Mouse (Mus musculus) brown adipose tissue, adult 24 weeks (tissue): ENCODE measurements around the gene Slc25a42. TPM values are rescaled to one million over a fixed set of nuclear protein-coding genes. Genes with fewer than 3 reads are reported as not detected.

Experiments
- H3K27ac ChIP-seq: fragments of 200-500 bp; replicated peaks from 2 replicates; pipeline ENCODE4 v1.5.1; 2012; ENCODE audit warnings: low read depth, mild to moderate bottlenecking, low read length
- H3K4me1 ChIP-seq: fragments of 200-500 bp; 2 replicates; pipeline ENCODE4 v1.6.1; 2012; ENCODE audit warnings: low read length, mixed read lengths; ENCODE audit not compliant: control insufficient read depth, insufficient read depth, insufficient read length
- H3K4me3 ChIP-seq: fragments of 200-500 bp; 2 replicates; pipeline ENCODE4 v1.5.1; 2012; ENCODE audit warnings: low read depth, mild to moderate bottlenecking, low read length, moderate library complexity; ENCODE audit not compliant: insufficient read depth
- polyA plus RNA-seq: library from polyadenylated mRNA; stranded (reverse); fragments of >200 nt; gene quantifications from 2 replicates; pipeline ENCODE4 v1.2.4, GENCODE M21; 2012; ENCODE audit not compliant: missing spikeins, insufficient read depth, insufficient read length

Slc25a42 gene
- polyA plus RNA-seq, 1 experiment: 89.9 TPM

- H3K4me3 ChIP-seq: peak overlapping the region; percentile 70; the same call in 1 of the 2 replicates
- H3K27ac ChIP-seq: no peak overlapping the region
- H3K4me1 ChIP-seq: peaks cover 5% of the 10 kb centered on the region
Observed at GRCm38 (mm10) chr8:70137890-70138289, 74.2 kb downstream of the Slc25a42 start.

- peaks cover 9% of the 10 kb centered on the region for H3K4me1 ChIP-seq
- H3K4me3 ChIP-seq: no peak overlapping the region
- H3K27ac ChIP-seq: no peak overlapping the region
Observed at GRCm38 (mm10) chr8:70136591-70136990, 75.5 kb downstream of the Slc25a42 start.

GRCm38 (mm10) chr8:70134931-70135330, 77.2 kb downstream of the Slc25a42 start:
- Histone ChIP-seq H3K27ac (no peak overlapping the region), H3K4me1 (peaks cover 13% of the 10 kb centered on the region), H3K4me3 (no peak overlapping the region)

Other genes starting within 250 kb of the Slc25a42 start
- gene Gatad2a, start 215.9 kb downstream of the Slc25a42 start, polyA plus RNA-seq: 33.7 and 35.6 TPM in 2 replicates
- 12.3 and 16.4 TPM in 2 replicates for gene Mau2, start 169.6 kb downstream of the Slc25a42 start, polyA plus RNA-seq
- gene Sugp1, start 169.5 kb downstream of the Slc25a42 start, polyA plus RNA-seq: 7.6 and 9.0 TPM in 2 replicates
- not detected in 2 replicates for gene Tm6sf2, start 139.4 kb downstream of the Slc25a42 start, polyA plus RNA-seq
- 0.63 and 4.7 TPM in 2 replicates for gene Hapln4, start 128.8 kb downstream of the Slc25a42 start, polyA plus RNA-seq
- 1.9 and 3.2 TPM in 2 replicates for gene Ncan, start 91.4 kb downstream of the Slc25a42 start, polyA plus RNA-seq
- 8.6 and 12.9 TPM in 2 replicates for gene Nr2c2ap, start 81.0 kb downstream of the Slc25a42 start, polyA plus RNA-seq
- gene Rfxank, start 73.2 kb downstream of the Slc25a42 start, polyA plus RNA-seq: 18.6 and 21.4 TPM in 2 replicates
- gene Borcs8, start 72.8 kb downstream of the Slc25a42 start, polyA plus RNA-seq: 63.7 and 77.1 TPM in 2 replicates
- gene Mef2b, start 72.6 kb downstream of the Slc25a42 start, polyA plus RNA-seq: not detected in 2 replicates
- gene Tmem161a, start 39.9 kb downstream of the Slc25a42 start, polyA plus RNA-seq: 20.3 and 22.0 TPM in 2 replicates
- 5.9 and 10.4 TPM in 2 replicates for gene Sugp2, start 21.9 kb upstream of the Slc25a42 start, polyA plus RNA-seq
- gene Armc6, start 22.2 kb upstream of the Slc25a42 start, polyA plus RNA-seq: 5.0 and 6.7 TPM in 2 replicates
- 2.8 and 4.5 TPM in 2 replicates for gene Homer3, start 70.5 kb upstream of the Slc25a42 start, polyA plus RNA-seq
- 14.1 and 18.1 TPM in 2 replicates for gene Ddx49, start 90.2 kb upstream of the Slc25a42 start, polyA plus RNA-seq
- gene Cope, start 90.2 kb upstream of the Slc25a42 start, polyA plus RNA-seq: 158 and 198 TPM in 2 replicates
- gene Cers1, start 103.5 kb upstream of the Slc25a42 start, polyA plus RNA-seq: not detected in 2 replicates
- gene Gdf1, start 117.5 kb upstream of the Slc25a42 start, polyA plus RNA-seq: not detected in 2 replicates
- 11.7 and 20.8 TPM in 2 replicates for gene Upf1, start 141.0 kb upstream of the Slc25a42 start, polyA plus RNA-seq
- not detected in 2 replicates for gene Comp, start 161.3 kb upstream of the Slc25a42 start, polyA plus RNA-seq
- 3.0 and 4.5 TPM in 2 replicates for gene Crtc1, start 227.3 kb upstream of the Slc25a42 start, polyA plus RNA-seq